Mouse (Mus musculus): ENCODE measurements around the gene Hist3h2ba. TPM values are rescaled to one million over a fixed set of nuclear protein-coding genes. Genes with fewer than 3 reads are reported as not detected.

Gene Hist3h2ba
- polyA plus RNA-seq, 1 experiment from 2014 or later, result 250 TPM

DNA sequence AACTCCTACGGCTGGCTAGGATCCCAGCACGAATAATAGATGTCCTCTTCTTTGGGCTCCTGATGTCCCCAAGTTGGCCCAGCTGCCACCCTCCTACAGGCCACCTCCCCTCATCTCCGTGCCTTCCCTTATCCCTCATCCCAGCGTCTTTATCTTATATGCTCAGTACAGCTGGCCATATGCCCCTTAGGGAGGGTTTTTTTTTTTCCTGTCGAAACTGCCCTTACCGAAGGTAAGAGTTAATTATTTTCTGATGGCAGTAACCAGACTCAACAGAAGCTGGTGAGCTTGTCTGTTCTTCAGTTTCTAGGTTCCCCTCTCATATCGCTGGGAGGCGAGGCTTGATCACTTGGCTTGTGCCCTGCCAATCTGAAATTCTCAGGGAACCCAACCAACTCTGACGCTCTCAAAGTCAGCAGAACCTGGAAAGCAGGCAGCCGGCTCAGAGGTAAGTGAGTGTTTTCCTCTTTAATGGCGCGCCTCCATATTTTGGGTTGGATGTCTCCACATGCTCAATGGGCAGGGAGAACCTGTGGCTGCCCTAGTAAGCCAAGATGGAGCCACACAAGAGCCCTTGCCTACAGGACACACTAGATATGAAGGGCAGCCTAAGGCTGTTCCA, 30.9 kb upstream of the Hist3h2ba start, which contains the start of gene Btnl10:
TSS of gene Btnl10 (plus strand) at position 164 of the 622 bp plus-strand sequence.
- H3K4me2 ChIP-seq (ENCODE audit: low read length), result no peak within 1 kb of the TSS
- H3K27ac ChIP-seq (ENCODE audit: low read depth, low read length), result no peak within 1 kb of the TSS
- no peak within 1 kb of the TSS for H3K4me3 ChIP-seq (ENCODE audit: low read length)
- H3K9me3 ChIP-seq (ENCODE audit: control insufficient read depth, low read length), result no peaks in the 10 kb centered on the region
- peaks cover 6% of the 10 kb centered on the region for H3K4me1 ChIP-seq (ENCODE audit: control insufficient read depth, insufficient read depth, low read depth, low read length)
- no peaks in the 10 kb centered on the region for H3K27me3 ChIP-seq (replicated peaks; ENCODE audit: control insufficient read depth, insufficient read depth, low read length)
- H3K36me3 ChIP-seq (ENCODE audit: control insufficient read depth, insufficient read depth, low read length), result no peaks in the 10 kb centered on the region
- 88% methylated on average over 12 of the region's 12 CpGs for WGBS
- no peak for ATAC-seq
- no peak within 1 kb of the TSS for H3K9ac ChIP-seq (ENCODE audit: low read depth, low read length)

DNA sequence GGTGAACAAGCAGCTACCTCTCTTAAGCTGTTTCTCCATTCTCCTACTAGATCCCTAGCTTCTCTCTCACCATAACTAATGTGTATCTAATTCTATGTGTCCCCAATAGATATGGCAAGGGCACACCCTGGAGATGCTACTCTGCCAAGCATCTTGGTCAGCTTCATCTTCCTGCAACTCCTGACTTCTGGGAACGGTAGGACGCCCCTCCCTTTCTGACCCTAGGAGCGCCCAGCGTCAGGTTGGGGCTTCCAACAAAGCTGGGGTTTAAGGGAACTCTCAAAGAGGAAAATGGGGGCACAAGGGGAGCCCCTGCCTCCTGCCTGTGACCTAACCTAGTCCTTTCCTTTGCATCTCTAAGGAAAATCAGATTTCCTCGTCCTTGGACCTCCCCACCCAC, 30.0 kb upstream of the Hist3h2ba start:
- no peak for ATAC-seq
- Histone ChIP-seq H3K9ac (ENCODE audit: low read depth, low read length) (no peak overlapping the region), H3K9me3 (ENCODE audit: control insufficient read depth, low read length) (no peaks in the 10 kb centered on the region), H3K4me2 (ENCODE audit: low read length) (no peak overlapping the region), H3K27me3 (replicated peaks; ENCODE audit: control insufficient read depth, insufficient read depth, low read length) (no peaks in the 10 kb centered on the region), H3K4me1 (ENCODE audit: control insufficient read depth, insufficient read depth, low read depth, low read length) (peaks cover 6% of the 10 kb centered on the region), H3K27ac (ENCODE audit: low read depth, low read length) (no peak overlapping the region), H3K36me3 (ENCODE audit: control insufficient read depth, insufficient read depth, low read length) (no peaks in the 10 kb centered on the region), H3K4me3 (ENCODE audit: low read length) (no peak overlapping the region)
- WGBS, result 73% methylated on average over 5 of the region's 5 CpGs

DNA sequence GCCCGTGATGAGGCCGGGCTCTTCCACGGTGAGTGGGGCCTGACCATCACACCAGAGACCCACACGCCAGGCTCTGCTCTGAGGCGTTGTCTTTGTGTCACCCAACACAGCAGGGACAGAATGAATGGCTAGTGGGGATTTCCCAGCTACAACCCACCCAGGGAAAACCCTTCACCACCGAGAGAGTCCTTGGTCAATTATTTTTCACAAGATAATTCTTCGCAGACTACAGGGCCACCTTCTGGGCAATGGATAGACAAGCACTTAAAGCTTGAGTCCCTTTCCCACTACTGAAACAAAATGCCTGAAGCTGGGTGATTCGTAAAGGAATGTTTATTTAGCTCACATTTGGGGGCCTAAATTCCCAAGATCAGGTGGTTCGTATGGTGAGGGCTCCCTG, 26.3 kb upstream of the Hist3h2ba start:
- 83% methylated on average over 9 of the region's 9 CpGs for WGBS
- ATAC-seq, result no peak
- Histone ChIP-seq H3K9ac (ENCODE audit: low read depth, low read length) (no peak overlapping the region), H3K4me3 (ENCODE audit: low read length) (no peak overlapping the region), H3K36me3 (ENCODE audit: control insufficient read depth, insufficient read depth, low read length) (no peaks in the 10 kb centered on the region), H3K27me3 (replicated peaks; ENCODE audit: control insufficient read depth, insufficient read depth, low read length) (no peaks in the 10 kb centered on the region), H3K4me1 (ENCODE audit: control insufficient read depth, insufficient read depth, low read depth, low read length) (no peaks in the 10 kb centered on the region), H3K27ac (ENCODE audit: low read depth, low read length) (no peak overlapping the region), H3K9me3 (ENCODE audit: control insufficient read depth, low read length) (no peaks in the 10 kb centered on the region), H3K4me2 (ENCODE audit: low read length) (no peak overlapping the region)

DNA sequence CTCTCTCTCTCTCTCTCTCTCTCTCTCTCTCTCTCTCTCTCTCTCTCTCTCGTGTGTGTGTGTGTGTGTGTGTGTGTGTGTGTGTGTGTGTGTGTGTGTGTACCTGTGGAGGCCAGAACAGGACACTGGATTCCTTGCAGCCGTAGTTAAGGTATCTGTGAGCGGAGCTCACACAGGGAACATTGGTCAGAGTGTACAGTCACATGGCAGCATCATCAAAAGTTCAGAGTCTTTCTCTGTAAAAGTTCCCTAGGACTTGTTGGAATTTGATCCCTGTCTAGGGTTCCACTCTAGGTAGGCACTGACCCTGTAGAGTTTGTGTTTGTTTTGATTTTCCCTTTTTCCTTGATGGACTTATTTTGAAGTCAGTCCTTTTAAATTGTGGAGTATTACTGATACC, 22.1 kb upstream of the Hist3h2ba start:
- Histone ChIP-seq H3K27ac (ENCODE audit: low read depth, low read length) (no peak overlapping the region), H3K36me3 (ENCODE audit: control insufficient read depth, insufficient read depth, low read length) (peaks cover 4% of the 10 kb centered on the region), H3K4me2 (ENCODE audit: low read length) (no peak overlapping the region), H3K4me3 (ENCODE audit: low read length) (no peak overlapping the region), H3K9ac (ENCODE audit: low read depth, low read length) (no peak overlapping the region), H3K9me3 (ENCODE audit: control insufficient read depth, low read length) (no peaks in the 10 kb centered on the region), H3K4me1 (ENCODE audit: control insufficient read depth, insufficient read depth, low read depth, low read length) (no peaks in the 10 kb centered on the region), H3K27me3 (replicated peaks; ENCODE audit: control insufficient read depth, insufficient read depth, low read length) (no peaks in the 10 kb centered on the region)
- 87% methylated on average over 2 of the region's 3 CpGs for WGBS
- ATAC-seq, result no peak

- H3K27me3 ChIP-seq (replicated peaks; ENCODE audit: control insufficient read depth, insufficient read depth, low read length), result no peaks in the 10 kb centered on the region
- H3K9me3 ChIP-seq (ENCODE audit: control insufficient read depth, low read length), result no peaks in the 10 kb centered on the region
- WGBS, result 82% methylated on average over 2 of the region's 2 CpGs
- peaks cover 8% of the 10 kb centered on the region for H3K36me3 ChIP-seq (ENCODE audit: control insufficient read depth, insufficient read depth, low read length)
- no peak overlapping the region for H3K9ac ChIP-seq (ENCODE audit: low read depth, low read length)
- no peaks in the 10 kb centered on the region for H3K4me1 ChIP-seq (ENCODE audit: control insufficient read depth, insufficient read depth, low read depth, low read length)
- H3K27ac ChIP-seq (ENCODE audit: low read depth, low read length), result no peak overlapping the region
- no peak overlapping the region for H3K4me3 ChIP-seq (ENCODE audit: low read length)
- no peak overlapping the region for H3K4me2 ChIP-seq (ENCODE audit: low read length)
- no peak for ATAC-seq
These were observed 21.7 kb upstream of the Hist3h2ba start for GRCm38 (mm10) chr11:58927053-58927452.

GRCm38 (mm10) chr11:58927790-58928651, 20.7 kb upstream of the Hist3h2ba start:
- WGBS, result 39% methylated on average over 20 of the region's 20 CpGs
- Histone ChIP-seq H3K9ac (ENCODE audit: low read depth, low read length) (no peak overlapping the region), H3K4me1 (ENCODE audit: control insufficient read depth, insufficient read depth, low read depth, low read length) (no peaks in the 10 kb centered on the region), H3K4me3 (ENCODE audit: low read length) (no peak overlapping the region), H3K4me2 (ENCODE audit: low read length) (peak overlapping the region; percentile 6), H3K27ac (ENCODE audit: low read depth, low read length) (no peak overlapping the region), H3K27me3 (replicated peaks; ENCODE audit: control insufficient read depth, insufficient read depth, low read length) (no peaks in the 10 kb centered on the region), H3K9me3 (ENCODE audit: control insufficient read depth, low read length) (no peaks in the 10 kb centered on the region), H3K36me3 (ENCODE audit: control insufficient read depth, insufficient read depth, low read length) (peaks cover 17% of the 10 kb centered on the region)
- peak; percentile 56 for ATAC-seq

- H3K27ac ChIP-seq (ENCODE audit: low read depth, low read length), result no peak overlapping the region
- H3K4me3 ChIP-seq (ENCODE audit: low read length), result no peak overlapping the region
- H3K9me3 ChIP-seq (ENCODE audit: control insufficient read depth, low read length), result no peaks in the 10 kb centered on the region
- peaks cover 21% of the 10 kb centered on the region for H3K36me3 ChIP-seq (ENCODE audit: control insufficient read depth, insufficient read depth, low read length)
- ATAC-seq, result no peak
- no peak overlapping the region for H3K4me2 ChIP-seq (ENCODE audit: low read length)
- H3K4me1 ChIP-seq (ENCODE audit: control insufficient read depth, insufficient read depth, low read depth, low read length), result no peaks in the 10 kb centered on the region
- H3K27me3 ChIP-seq (replicated peaks; ENCODE audit: control insufficient read depth, insufficient read depth, low read length), result no peaks in the 10 kb centered on the region
- no peak overlapping the region for H3K9ac ChIP-seq (ENCODE audit: low read depth, low read length)
- 77% methylated on average over 4 of the region's 4 CpGs for WGBS
These were observed 19.7 kb upstream of the Hist3h2ba start for GRCm38 (mm10) chr11:58929055-58929454.

GRCm38 (mm10) chr11:58929641-58930040, 19.1 kb upstream of the Hist3h2ba start:
- H3K36me3 ChIP-seq (ENCODE audit: control insufficient read depth, insufficient read depth, low read length), result peaks cover 21% of the 10 kb centered on the region
- no peak overlapping the region for H3K27ac ChIP-seq (ENCODE audit: low read depth, low read length)
- H3K9ac ChIP-seq (ENCODE audit: low read depth, low read length), result no peak overlapping the region
- H3K4me1 ChIP-seq (ENCODE audit: control insufficient read depth, insufficient read depth, low read depth, low read length), result no peaks in the 10 kb centered on the region
- no peaks in the 10 kb centered on the region for H3K27me3 ChIP-seq (replicated peaks; ENCODE audit: control insufficient read depth, insufficient read depth, low read length)
- ATAC-seq, result no peak
- no peak overlapping the region for H3K4me2 ChIP-seq (ENCODE audit: low read length)
- H3K9me3 ChIP-seq (ENCODE audit: control insufficient read depth, low read length), result no peaks in the 10 kb centered on the region
- no peak overlapping the region for H3K4me3 ChIP-seq (ENCODE audit: low read length)
- WGBS, result 74% methylated on average over 3 of the region's 3 CpGs

- no peak overlapping the region for H3K27ac ChIP-seq (ENCODE audit: low read depth, low read length)
- ATAC-seq, result no peak
- H3K9me3 ChIP-seq (ENCODE audit: control insufficient read depth, low read length), result no peaks in the 10 kb centered on the region
- no peak overlapping the region for H3K4me2 ChIP-seq (ENCODE audit: low read length)
- no peaks in the 10 kb centered on the region for H3K4me1 ChIP-seq (ENCODE audit: control insufficient read depth, insufficient read depth, low read depth, low read length)
- no peaks in the 10 kb centered on the region for H3K27me3 ChIP-seq (replicated peaks; ENCODE audit: control insufficient read depth, insufficient read depth, low read length)
- no peak overlapping the region for H3K4me3 ChIP-seq (ENCODE audit: low read length)
- peaks cover 25% of the 10 kb centered on the region for H3K36me3 ChIP-seq (ENCODE audit: control insufficient read depth, insufficient read depth, low read length)
- H3K9ac ChIP-seq (ENCODE audit: low read depth, low read length), result no peak overlapping the region
- WGBS, result 88% methylated on average over 3 of the region's 3 CpGs
These were observed 18.5 kb upstream of the Hist3h2ba start for GRCm38 (mm10) chr11:58930254-58930653.
